Mouse (Mus musculus) liver, embryonic 16.5 days (tissue): Measurements from ENCODE around the gene Herc2. TPM values are rescaled to one million over a fixed set of nuclear protein-coding genes. Genes with fewer than 3 reads are reported as not detected.
A peak's percentile ranks its signal among the peaks of the same experiment; 100 is the strongest.
"Not testable (repeated sequence)": the region's sequence is repeated elsewhere in the genome, so short reads cannot be mapped to it uniquely, and the experiment has no call there.

Experiments used
- ATAC-seq: fragments of 200-750 bp; cut with Nextera tagmentation; 2 replicates; pipeline ENCODE4 v1.8.0; 2017; ENCODE audit warnings: low read depth, mild to moderate bottlenecking, moderate number of reproducible peaks, moderate library complexity
- H3K27ac ChIP-seq: fragments of 300-500 bp; sonication (generic); 2 replicates; pipeline ENCODE4 v1.5.1; 2014; ENCODE audit warnings: mild to moderate bottlenecking, low read length
- H3K27me3 ChIP-seq: fragments of 300-500 bp; sonication (generic); 2 replicates; pipeline ENCODE4 v1.6.1; 2014; ENCODE audit warnings: low read depth, low read length, mixed read lengths; ENCODE audit not compliant: control insufficient read depth, insufficient read depth
- H3K36me3 ChIP-seq: fragments of 300-500 bp; sonication (generic); 2 replicates; pipeline ENCODE4 v1.6.1; 2014; ENCODE audit warnings: mild to moderate bottlenecking; ENCODE audit not compliant: control insufficient read depth, insufficient read depth
- H3K4me1 ChIP-seq: fragments of 300-500 bp; sonication (generic); 2 replicates; pipeline ENCODE4 v1.6.1; 2014; ENCODE audit warnings: low read depth, low read length, mixed read lengths; ENCODE audit not compliant: control insufficient read depth
- H3K4me2 ChIP-seq: fragments of 300-500 bp; sonication (generic); 2 replicates; pipeline ENCODE4 v1.6.1; 2014; ENCODE audit warnings: low read depth, low read length, mixed read lengths
- H3K4me3 ChIP-seq: fragments of 300-500 bp; sonication (generic); 2 replicates; pipeline ENCODE4 v1.5.1; 2014; ENCODE audit warnings: low read depth, mild to moderate bottlenecking, low read length
- H3K9ac ChIP-seq: fragments of 300-500 bp; sonication (generic); 2 replicates; pipeline ENCODE4 v1.6.1; 2014; ENCODE audit warnings: low read depth, low read length
- H3K9me3 ChIP-seq: fragments of 300-500 bp; sonication (generic); replicated peaks from 2 replicates; pipeline ENCODE4 v1.6.1; 2016; ENCODE audit warnings: low read length; ENCODE audit not compliant: control insufficient read depth
- WGBS: fragments of 180-500 bp; shearing (Covaris S2); extraction: QIAGEN DNeasy Blood & Tissue Kit; methylation state at CpG from one replicate; pipeline ENCODE4 v1.1.7; 2014; ENCODE audit not compliant: insufficient replicate concordance; 5-methylcytosine and 5-hydroxymethylcytosine counted together
- polyA plus RNA-seq: library from polyadenylated mRNA; unstranded; fragments of >200 nt; fragmentation: Nextera tagmentation; extraction: Ambion mirVana; gene quantifications from 2 replicates; pipeline ENCODE4 v1.2.1, GENCODE M21; 2015

The Herc2 gene
- 13.4 and 14.7 TPM in 2 replicates for polyA plus RNA-seq

DNA sequence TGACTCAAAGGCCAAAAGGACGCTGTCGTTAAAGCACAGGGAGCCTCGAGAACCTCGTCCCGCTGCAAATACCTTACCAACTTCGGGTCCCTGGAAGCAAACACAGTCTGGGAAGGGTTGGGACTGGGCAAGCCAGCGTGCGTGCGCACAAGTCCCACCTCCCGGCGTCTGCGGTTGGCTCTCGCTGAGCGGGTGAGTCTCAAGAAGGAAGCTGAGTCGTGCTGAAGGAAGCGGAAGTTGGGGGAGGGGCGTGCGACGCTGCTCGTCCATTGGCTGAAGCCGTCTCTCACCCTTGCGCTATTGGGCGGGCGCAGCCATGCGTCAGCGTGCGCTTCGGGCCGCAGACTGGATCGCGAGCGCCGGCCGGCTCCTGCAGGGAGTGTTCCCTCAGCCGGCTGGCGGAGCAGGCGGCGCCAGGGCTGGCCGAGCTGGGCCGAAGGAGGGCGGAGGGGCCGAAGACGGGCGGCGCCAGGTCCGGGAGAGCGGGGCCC, at the start of gene Herc2:
TSS of gene Herc2 (plus strand) at position 366 of the 491 bp plus-strand sequence.
- H3K9me3 ChIP-seq: no peaks in the 10 kb centered on the region
- H3K36me3 ChIP-seq: no peaks in the 10 kb centered on the region; the same call in 1 of the 2 replicates
- H3K27ac ChIP-seq: peak within 1 kb of the TSS; percentile 96
- peak within 1 kb of the TSS; percentile 91 for H3K4me3 ChIP-seq
- peak within 1 kb of the TSS; percentile 87 for H3K9ac ChIP-seq
- H3K4me1 ChIP-seq: peaks cover 22% of the 10 kb centered on the region
- peak; percentile 98 for ATAC-seq
- H3K27me3 ChIP-seq: no peaks in the 10 kb centered on the region
- H3K4me2 ChIP-seq: peak within 1 kb of the TSS; percentile 70
- WGBS: under 1% methylated on average over 47 of the region's 47 CpGs

DNA sequence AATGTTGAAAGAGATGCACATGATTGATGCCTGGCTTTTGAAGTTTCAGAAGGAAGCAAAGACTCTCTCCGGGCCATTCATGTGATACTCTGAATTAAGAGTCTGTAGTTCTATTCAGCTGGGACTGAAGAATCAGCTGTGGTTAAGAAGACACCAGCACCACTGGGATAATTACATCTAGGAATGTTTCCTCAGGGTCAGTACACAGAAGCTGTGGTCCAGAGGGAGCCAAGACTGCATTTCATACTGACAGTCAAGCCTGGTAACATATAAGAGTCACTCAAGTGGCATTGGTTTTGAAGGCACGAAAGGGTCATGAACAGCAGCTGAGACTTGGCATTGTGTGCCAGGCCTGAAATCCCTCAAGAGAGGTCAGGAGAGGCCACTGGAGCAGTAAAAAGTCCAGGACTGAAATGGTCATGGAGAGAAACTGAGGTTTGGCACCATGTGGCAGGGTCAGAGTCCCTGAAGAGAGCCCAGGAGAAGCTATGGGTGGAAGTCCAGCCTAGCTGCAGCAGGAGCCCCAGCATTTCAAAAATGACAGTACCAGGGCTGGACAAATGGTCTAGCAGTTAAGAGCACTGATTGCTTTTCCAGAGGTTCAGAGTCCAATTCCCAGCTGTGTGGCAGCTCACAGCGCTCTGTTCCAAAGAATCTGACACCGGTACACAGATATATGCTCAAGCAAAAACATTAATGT, 39.5 kb upstream of the Herc2 start:
- Histone ChIP-seq H3K4me3 (no peak overlapping the region), H3K4me1 (peaks cover 25% of the 10 kb centered on the region), H3K9ac (no peak overlapping the region), H3K27ac (no peak overlapping the region), H3K4me2 (no peak overlapping the region), H3K27me3 (no peaks in the 10 kb centered on the region), H3K36me3 (no peaks in the 10 kb centered on the region; the same call in 1 of the 2 replicates), H3K9me3 (no peaks in the 10 kb centered on the region)
- no peak for ATAC-seq
- 81% methylated on average over 4 of the region's 4 CpGs for WGBS

DNA sequence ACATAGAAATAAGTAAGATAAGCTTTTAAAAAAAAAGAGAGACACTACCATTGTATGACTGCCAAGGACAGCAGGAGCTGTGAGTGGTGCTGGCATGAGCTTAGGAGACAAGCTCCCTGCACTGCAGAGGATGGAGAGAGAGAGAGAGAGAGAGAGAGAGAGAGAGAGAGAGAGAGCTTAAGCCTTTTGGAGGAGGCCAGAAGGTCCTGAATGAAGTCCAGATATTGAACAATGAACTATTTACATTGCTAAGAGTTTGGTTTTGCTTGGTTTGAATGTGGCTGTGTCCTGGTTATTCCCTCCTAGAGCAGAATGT, 39.0 kb upstream of the Herc2 start:
- ATAC-seq: no peak
- Histone ChIP-seq H3K27me3 (no peaks in the 10 kb centered on the region), H3K9me3 (no peaks in the 10 kb centered on the region), H3K4me3 (no peak overlapping the region), H3K27ac (no peak overlapping the region), H3K4me2 (no peak overlapping the region), H3K36me3 (no peaks in the 10 kb centered on the region; the same call in 1 of the 2 replicates), H3K4me1 (peaks cover 30% of the 10 kb centered on the region), H3K9ac (no peak overlapping the region)

DNA sequence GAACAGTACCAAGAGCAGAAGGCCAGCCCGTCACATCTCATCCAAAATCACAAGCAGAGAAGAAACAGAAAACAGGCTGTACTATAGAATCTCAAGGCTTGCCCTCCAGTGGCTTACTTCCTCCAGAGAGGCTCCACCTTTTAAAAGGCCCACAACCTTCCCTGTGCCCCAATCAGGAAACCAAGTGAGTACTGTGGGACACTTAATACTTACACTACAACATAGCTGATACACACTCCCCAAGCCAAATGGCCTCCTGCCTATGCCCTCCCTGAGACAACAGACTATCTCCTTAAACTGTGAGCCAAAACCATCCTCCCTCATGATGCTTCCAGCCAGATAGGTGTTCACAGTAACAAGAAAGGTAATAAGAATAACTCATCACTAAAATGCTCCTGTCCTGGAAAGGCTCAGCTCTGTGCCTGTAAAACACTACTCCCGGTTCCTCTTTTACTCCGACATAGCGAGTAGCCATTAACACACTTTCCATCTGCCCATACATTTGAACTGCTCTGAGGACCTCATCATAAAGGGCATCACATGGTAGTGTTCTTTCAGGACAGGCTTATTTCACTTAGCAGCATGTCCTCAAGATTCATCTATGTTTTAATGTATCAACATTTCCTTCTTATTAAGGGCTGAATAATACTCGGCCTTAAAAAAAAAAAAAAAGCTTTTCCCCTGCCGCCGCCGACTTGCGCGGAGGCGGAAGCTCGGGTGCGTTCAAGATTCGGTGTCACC, 36.6 kb upstream of the Herc2 start:
- H3K9me3 ChIP-seq: no peaks in the 10 kb centered on the region
- H3K27me3 ChIP-seq: no peaks in the 10 kb centered on the region
- no peak overlapping the region for H3K4me3 ChIP-seq
- H3K4me1 ChIP-seq: peaks cover 37% of the 10 kb centered on the region
- no peak overlapping the region; the same call in 1 of the 2 replicates for H3K9ac ChIP-seq
- peak overlapping the region; percentile 43 for H3K27ac ChIP-seq
- 92% methylated on average over 14 of the region's 14 CpGs for WGBS
- ATAC-seq: no peak
- no peaks in the 10 kb centered on the region for H3K36me3 ChIP-seq
- no peak overlapping the region for H3K4me2 ChIP-seq

DNA sequence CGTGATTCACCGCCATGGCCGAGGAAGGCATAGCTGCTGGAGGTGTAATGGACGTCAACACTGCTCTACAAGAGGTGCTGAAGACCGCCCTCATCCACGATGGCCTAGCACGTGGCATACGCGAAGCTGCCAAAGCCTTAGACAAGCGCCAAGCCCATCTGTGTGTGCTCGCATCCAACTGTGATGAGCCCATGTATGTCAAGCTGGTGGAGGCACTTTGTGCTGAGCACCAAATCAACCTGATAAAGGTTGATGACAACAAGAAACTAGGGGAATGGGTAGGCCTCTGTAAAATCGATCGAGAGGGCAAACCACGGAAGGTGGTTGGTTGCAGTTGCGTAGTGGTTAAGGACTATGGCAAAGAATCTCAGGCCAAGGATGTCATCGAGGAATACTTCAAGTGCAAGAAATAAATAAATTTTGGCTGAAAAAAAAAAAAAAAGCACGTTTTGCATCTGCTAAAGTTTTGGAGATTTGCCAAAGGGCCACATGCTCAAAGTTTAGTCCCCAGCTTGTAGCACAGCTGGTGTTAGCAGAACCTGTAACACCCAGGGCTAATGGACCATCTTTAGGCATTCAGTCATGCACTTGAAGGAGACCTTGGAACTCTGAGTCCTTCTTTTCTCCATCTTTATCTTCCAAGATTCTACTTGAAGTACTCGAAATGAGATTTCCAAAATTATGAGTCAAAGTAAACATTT, 35.8 kb upstream of the Herc2 start:
- WGBS: 73% methylated on average over 7 of the region's 18 CpGs
- H3K4me2 ChIP-seq: peak overlapping the region; percentile 69
- H3K27me3 ChIP-seq, H3K4me3 ChIP-seq, H3K9me3 ChIP-seq, H3K36me3 ChIP-seq, ATAC-seq: not testable (repeated sequence)
- peak overlapping the region; percentile 46 for H3K9ac ChIP-seq
- H3K27ac ChIP-seq: peak overlapping the region; percentile 99
- peaks cover 37% of the 10 kb centered on the region for H3K4me1 ChIP-seq

DNA sequence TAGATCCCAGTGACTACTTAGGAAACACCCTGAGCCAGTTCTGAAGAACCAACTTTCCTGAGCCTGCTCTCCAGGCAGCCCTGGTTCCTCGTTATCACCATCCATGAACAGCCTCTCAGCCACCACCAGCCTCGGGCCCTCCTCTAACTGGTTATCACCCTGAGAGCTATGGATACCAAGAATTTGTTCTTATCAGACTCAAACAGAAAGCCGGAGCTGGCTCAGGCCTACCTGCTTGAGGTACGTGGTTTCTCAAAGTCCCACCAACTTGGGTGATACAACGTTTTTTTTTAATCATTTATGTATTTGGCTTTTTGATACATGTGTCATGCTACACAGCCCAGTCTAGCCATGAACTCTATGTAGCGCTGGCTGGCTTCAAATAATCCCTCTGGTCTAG, 34.8 kb upstream of the Herc2 start:
- peak overlapping the region; percentile 69 for H3K4me2 ChIP-seq
- 24% methylated on average over 6 of the region's 6 CpGs for WGBS

DNA sequence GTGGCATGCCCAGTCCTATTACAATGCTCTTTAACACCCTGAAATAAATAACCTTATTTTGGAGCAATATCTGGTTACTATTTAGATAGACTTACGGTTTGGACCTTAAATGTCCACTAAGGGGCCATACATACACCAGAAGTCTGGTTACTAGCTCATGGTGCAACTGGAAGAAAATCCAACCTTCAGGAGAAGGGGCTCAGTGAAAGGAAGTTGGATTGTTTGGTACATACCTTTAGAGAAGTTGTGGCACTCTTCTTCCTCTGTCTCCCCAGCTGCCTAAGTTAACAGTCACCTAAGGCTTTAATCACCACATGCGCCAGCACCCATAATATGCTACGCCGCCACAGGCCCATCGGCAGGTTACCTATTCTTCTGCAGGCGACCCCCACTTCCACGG, 34.2 kb upstream of the Herc2 start:
- Histone ChIP-seq H3K27ac (peak overlapping the region; percentile 99), H3K9me3 (no peaks in the 10 kb centered on the region), H3K4me2 (peak overlapping the region; percentile 69), H3K4me3 (peak overlapping the region; percentile 34), H3K36me3 (no peaks in the 10 kb centered on the region), H3K9ac (peak overlapping the region; percentile 65), H3K4me1 (peaks cover 31% of the 10 kb centered on the region), H3K27me3 (no peaks in the 10 kb centered on the region)
- 74% methylated on average over 7 of the region's 7 CpGs for WGBS
- ATAC-seq: no peak

More for the DNA sequence above, 34.8 kb upstream of the Herc2 start:
- peak; percentile 92 for ATAC-seq
- H3K4me3 ChIP-seq: peak overlapping the region; percentile 34
- peak overlapping the region; percentile 99 for H3K27ac ChIP-seq
- H3K36me3 ChIP-seq: no peaks in the 10 kb centered on the region
- no peaks in the 10 kb centered on the region for H3K9me3 ChIP-seq
- peaks cover 33% of the 10 kb centered on the region for H3K4me1 ChIP-seq
- H3K27me3 ChIP-seq: no peaks in the 10 kb centered on the region
- H3K9ac ChIP-seq: peak overlapping the region; percentile 65

DNA sequence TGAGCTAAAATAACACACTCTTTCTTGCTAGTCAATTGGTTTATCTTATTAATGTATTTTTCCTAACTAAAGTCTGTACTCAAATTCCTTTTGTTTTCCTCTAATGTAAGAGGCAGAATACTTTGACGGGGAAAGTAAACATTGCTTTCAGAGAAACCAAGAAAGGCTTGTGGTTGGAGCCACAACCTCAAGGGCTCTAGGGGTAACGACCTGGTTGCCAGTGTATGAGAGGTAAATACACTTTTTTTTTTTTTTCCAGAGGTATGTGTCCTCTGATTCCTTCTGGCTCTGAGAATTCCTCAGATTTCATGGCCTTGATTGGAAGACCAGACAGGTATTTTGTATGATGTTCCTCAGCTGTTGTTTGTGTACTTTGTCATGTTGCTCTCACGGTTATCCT, 32.2 kb upstream of the Herc2 start:
- 49% methylated on average over 3 of the region's 3 CpGs for WGBS
- H3K4me2 ChIP-seq: peak overlapping the region; percentile 86
- peaks cover 31% of the 10 kb centered on the region for H3K4me1 ChIP-seq

More for the DNA sequence above, 32.2 kb upstream of the Herc2 start:
- peak overlapping the region; percentile 90 for H3K4me3 ChIP-seq
- peak overlapping the region; percentile 96 for H3K27ac ChIP-seq
- ATAC-seq: no peak
- no peaks in the 10 kb centered on the region for H3K36me3 ChIP-seq
- H3K9me3 ChIP-seq: no peaks in the 10 kb centered on the region
- H3K9ac ChIP-seq: peak overlapping the region; percentile 97
- H3K27me3 ChIP-seq: no peaks in the 10 kb centered on the region
